Mouse (Mus musculus) forebrain, embryonic 11.5 days (tissue): ENCODE measurements around the gene Prpf6. TPM values are rescaled to one million over a fixed set of nuclear protein-coding genes. Genes with fewer than 3 reads are reported as not detected.

Experiments used
- ATAC-seq: fragments of 200-750 bp; cut with Nextera tagmentation; replicated peaks from 2 replicates; pipeline ENCODE4 v1.8.0; 2017; ENCODE audit warnings: moderate TSS enrichment; ENCODE audit not compliant: low FRiP score
- DNase-seq: peaks from one replicate; pipeline ENCODE4 v3.0.0-alpha.2; 2017; ENCODE audit warnings: low spot score
- H3K27ac ChIP-seq: fragments of 300-500 bp; sonication (generic); 2 replicates; pipeline ENCODE4 v1.5.1; 2014; ENCODE audit warnings: low read depth, low read length
- H3K27me3 ChIP-seq: fragments of 300-500 bp; sonication (generic); 2 replicates; pipeline ENCODE4 v1.6.1; 2014; ENCODE audit warnings: mild to moderate bottlenecking, low read length, mixed read lengths; ENCODE audit not compliant: control insufficient read depth, insufficient read depth
- H3K36me3 ChIP-seq: fragments of 300-500 bp; sonication (generic); 2 replicates; pipeline ENCODE4 v1.6.1; 2014; ENCODE audit warnings: mild to moderate bottlenecking, low read length, moderate library complexity, mixed read lengths; ENCODE audit not compliant: control insufficient read depth, insufficient read depth
- H3K4me1 ChIP-seq: fragments of 300-500 bp; sonication (generic); replicated peaks from 2 replicates; pipeline ENCODE4 v1.6.1; 2014; ENCODE audit warnings: low read length, mixed read lengths; ENCODE audit not compliant: control insufficient read depth, insufficient read depth
- H3K4me2 ChIP-seq: fragments of 300-500 bp; sonication (generic); 2 replicates; pipeline ENCODE4 v1.6.1; 2014; ENCODE audit warnings: low read depth, mild to moderate bottlenecking, low read length, moderate library complexity, mixed read lengths; ENCODE audit not compliant: severe bottlenecking
- H3K4me3 ChIP-seq: fragments of 300-500 bp; sonication (generic); 2 replicates; pipeline ENCODE4 v1.5.1; 2014; ENCODE audit warnings: low read depth, low read length
- H3K9ac ChIP-seq: fragments of 300-500 bp; sonication (generic); 2 replicates; pipeline ENCODE4 v1.6.1; 2014; ENCODE audit warnings: low read length
- H3K9me3 ChIP-seq: fragments of 300-500 bp; sonication (generic); 2 replicates; pipeline ENCODE4 v1.6.1; 2016; ENCODE audit warnings: low read length, mixed read lengths; ENCODE audit not compliant: control insufficient read depth
- WGBS: fragments of 180-500 bp; shearing (Covaris S2); extraction: QIAGEN DNeasy Blood & Tissue Kit; methylation state at CpG from one replicate; pipeline ENCODE4 v1.1.7; 2014; 5-methylcytosine and 5-hydroxymethylcytosine counted together
- polyA plus RNA-seq: library from polyadenylated mRNA; unstranded; fragments of >200 nt; fragmentation: Nextera tagmentation; extraction: Ambion mirVana; gene quantifications from 2 replicates; pipeline ENCODE4 v1.2.1, GENCODE M21; 2014

Prpf6 gene
- polyA plus RNA-seq, 1 experiment from 2014 or later: 76.5 TPM

DNA sequence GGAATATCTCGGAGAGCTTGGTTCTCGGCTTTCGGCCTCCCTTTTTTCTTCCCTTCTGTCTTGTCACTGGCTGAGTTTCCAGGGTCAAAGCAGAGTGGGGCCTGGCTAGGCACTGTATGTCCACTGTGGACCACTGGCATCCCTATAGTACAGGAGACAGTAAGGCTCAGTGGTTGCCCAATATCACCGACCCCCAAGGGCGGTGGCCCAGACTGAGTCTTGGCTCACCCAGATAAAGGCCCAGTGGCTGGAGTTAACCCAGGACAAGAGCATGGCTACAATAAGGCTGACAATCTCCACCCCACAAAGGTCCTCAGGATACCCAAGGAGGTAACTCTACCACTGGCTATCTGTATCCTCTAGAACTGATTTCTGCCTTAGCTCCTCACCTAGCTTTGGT, 1.2 kb upstream of the Prpf6 start:
- no peaks in the 10 kb centered on the region for H3K27me3 ChIP-seq
- H3K9me3 ChIP-seq: no peaks in the 10 kb centered on the region
- peaks cover 10% of the 10 kb centered on the region; the same call in 1 of the 2 replicates for H3K36me3 ChIP-seq
- no peak overlapping the region for H3K4me2 ChIP-seq
- peaks cover 5% of the 10 kb centered on the region; the same call in 1 of the 2 replicates for H3K4me1 ChIP-seq
- H3K9ac ChIP-seq: no peak overlapping the region
- WGBS: 96% methylated on average over 5 of the region's 5 CpGs
- no peak overlapping the region for H3K4me3 ChIP-seq
- ATAC-seq: no peak
- DNase-seq: peak; percentile 18
- H3K27ac ChIP-seq: no peak overlapping the region

DNA sequence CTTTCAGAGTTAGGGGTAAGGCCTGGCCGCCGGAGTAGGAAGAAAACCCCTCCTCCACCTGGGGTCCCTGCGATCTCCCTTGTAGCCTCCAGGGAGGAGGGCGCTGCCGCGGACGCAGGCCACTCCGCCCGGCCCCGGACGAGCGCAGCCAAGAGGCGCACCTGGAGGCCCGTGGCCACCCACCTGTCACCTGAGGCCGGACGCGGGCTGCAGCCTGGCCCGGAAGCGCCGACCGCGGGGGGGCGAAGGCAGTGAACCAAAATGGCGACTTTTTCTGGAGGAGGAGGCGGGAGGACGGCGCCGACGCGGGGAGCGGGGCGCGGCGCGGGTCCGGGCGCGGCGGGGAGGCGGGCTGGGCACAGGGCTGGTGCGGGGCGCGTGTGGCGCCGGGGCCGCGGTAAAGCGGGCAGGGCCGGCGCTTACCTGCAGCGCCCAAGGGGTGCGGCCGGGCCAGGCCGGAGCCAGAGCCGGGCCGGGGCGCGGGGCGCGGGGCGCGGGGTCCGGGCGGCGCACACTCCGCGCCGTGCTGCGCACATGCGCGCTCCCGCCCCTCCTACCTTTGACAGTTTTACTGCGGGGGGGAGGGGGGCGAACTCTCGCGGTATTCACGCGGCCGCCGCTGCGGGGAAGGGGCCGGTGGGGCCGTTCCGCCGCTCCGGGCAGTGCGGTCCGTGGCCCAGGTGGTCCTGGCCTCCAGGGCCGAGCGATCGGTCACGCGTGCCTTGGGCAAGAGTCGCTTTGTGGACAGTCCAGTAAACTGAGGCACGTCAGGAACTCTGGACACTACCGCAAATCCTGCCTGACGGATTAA, 768 bp downstream of the Prpf6 start, which contains the start of gene Zfp512b:
Zfp512b (minus strand) TSS at position 573 of the 811 bp plus-strand sequence.
- Histone ChIP-seq H3K4me3 (peak within 1 kb of the TSS; percentile 94), H3K9me3 (no peaks in the 10 kb centered on the region), H3K36me3 (peaks cover 5% of the 10 kb centered on the region; the same call in 1 of the 2 replicates), H3K27ac (peak within 1 kb of the TSS; percentile 50; the same call in 1 of the 2 replicates), H3K27me3 (no peaks in the 10 kb centered on the region), H3K4me1 (peaks cover 5% of the 10 kb centered on the region; the same call in 1 of the 2 replicates), H3K4me2 (peak within 1 kb of the TSS; percentile 85), H3K9ac (peak within 1 kb of the TSS; percentile 92)
- under 1% methylated on average over 60 of the region's 97 CpGs for WGBS
- peak; percentile 89 for DNase-seq
- peak; percentile 83 for ATAC-seq

DNA sequence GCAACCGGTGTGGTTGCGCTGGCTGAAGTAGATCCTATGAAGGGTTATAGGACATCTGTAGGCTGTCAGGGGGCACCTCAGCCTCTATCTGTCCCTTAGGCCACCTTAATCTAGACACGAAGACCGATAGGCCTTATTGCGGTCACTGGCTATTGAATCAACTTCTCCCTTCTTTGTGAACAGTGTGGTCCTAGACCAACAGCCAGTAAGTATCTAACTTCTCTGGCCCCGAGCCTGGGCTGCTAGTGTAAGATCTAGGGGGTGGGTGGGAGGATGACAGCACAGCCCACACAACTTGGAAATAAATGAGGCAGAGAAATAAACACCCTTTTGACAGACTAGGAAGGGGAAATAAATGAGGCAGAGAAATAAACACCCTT, 1.4 kb downstream of the Prpf6 start:
- DNase-seq: no peak
- Histone ChIP-seq H3K9ac (peak overlapping the region; percentile 92), H3K27ac (no peak overlapping the region), H3K4me2 (peak overlapping the region; percentile 85), H3K27me3 (no peaks in the 10 kb centered on the region), H3K9me3 (no peaks in the 10 kb centered on the region), H3K4me1 (peaks cover 5% of the 10 kb centered on the region; the same call in 1 of the 2 replicates), H3K4me3 (peak overlapping the region; percentile 94), H3K36me3 (peaks cover 5% of the 10 kb centered on the region; the same call in 1 of the 2 replicates)
- 0 out of 2 replicates have a peak, but pooled peaks have one; percentile 0 for ATAC-seq
- 10% methylated on average over 6 of the region's 6 CpGs for WGBS

DNA sequence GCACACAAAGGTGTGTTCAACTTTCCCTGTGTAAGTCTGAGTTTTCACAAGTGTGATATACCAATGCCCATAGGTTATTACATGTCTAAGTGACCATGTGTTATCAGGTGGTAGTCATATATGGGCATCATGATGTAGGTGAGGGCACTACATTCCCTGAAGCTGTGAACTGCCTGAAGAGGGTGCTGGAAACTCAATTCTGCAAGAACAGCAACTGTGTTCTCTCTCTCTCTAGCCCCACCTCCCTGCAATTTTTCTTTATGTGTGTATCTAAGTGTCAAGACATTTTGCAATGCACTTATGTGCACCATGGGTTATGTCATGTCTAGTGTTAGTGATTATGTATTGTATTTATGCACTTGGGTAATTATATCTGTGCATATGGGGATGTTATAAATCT, 2.3 kb downstream of the Prpf6 start:
- DNase-seq (no peak), ATAC-seq (no peak)

DNA sequence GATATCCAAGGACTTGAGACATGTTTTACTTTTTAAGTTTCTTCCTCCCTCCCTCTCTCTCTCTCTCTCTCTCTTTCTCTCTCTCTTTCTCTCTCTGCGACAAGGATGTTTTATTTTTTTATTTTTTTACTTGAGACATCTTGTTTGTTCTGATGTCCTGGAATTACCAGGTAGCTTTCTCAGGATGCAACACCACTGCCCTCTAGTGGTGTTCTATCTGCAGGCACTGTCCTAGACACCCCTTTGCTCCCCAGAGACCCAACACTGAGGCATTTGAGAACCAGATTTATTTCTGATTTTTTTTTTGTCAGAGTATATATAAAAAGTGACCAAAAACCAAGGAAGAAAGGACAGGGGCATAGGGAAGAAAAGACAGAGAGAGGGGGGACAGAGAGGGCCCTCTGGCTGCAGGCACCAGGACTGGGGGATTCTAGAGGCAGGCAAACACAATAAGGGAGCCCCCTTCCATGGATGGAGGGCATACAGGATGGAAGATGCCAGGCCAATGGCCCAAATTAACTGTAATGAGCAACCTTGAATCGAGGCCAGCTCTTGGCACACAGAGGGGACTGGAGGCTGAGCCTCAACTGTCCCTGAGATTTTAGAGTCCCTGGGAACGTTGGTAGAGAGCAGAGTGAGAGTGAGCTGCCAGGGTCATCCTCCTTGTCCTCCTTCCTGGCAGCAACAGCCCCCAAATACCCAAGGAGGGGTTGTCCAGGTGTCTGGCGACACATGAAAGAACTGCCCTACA, 3.5 kb downstream of the Prpf6 start:
- 81% methylated on average over 4 of the region's 4 CpGs for WGBS
- Histone ChIP-seq H3K9ac (no peak overlapping the region), H3K4me2 (no peak overlapping the region), H3K27me3 (no peaks in the 10 kb centered on the region), H3K4me3 (no peak overlapping the region), H3K9me3 (no peaks in the 10 kb centered on the region), H3K36me3 (peaks cover 2% of the 10 kb centered on the region; the same call in 1 of the 2 replicates), H3K27ac (no peak overlapping the region), H3K4me1 (peaks cover 7% of the 10 kb centered on the region; the same call in 1 of the 2 replicates)
- ATAC-seq (no peak), DNase-seq (peak; percentile 50)

More for the DNA sequence above, 2.3 kb downstream of the Prpf6 start:
- H3K27ac ChIP-seq: no peak overlapping the region
- H3K9me3 ChIP-seq: no peaks in the 10 kb centered on the region
- H3K27me3 ChIP-seq: no peaks in the 10 kb centered on the region
- H3K4me3 ChIP-seq: no peak overlapping the region
- peaks cover 5% of the 10 kb centered on the region; the same call in 1 of the 2 replicates for H3K36me3 ChIP-seq
- H3K4me1 ChIP-seq: peaks cover 7% of the 10 kb centered on the region; the same call in 1 of the 2 replicates
- no peak overlapping the region for H3K9ac ChIP-seq
- H3K4me2 ChIP-seq: no peak overlapping the region

DNA sequence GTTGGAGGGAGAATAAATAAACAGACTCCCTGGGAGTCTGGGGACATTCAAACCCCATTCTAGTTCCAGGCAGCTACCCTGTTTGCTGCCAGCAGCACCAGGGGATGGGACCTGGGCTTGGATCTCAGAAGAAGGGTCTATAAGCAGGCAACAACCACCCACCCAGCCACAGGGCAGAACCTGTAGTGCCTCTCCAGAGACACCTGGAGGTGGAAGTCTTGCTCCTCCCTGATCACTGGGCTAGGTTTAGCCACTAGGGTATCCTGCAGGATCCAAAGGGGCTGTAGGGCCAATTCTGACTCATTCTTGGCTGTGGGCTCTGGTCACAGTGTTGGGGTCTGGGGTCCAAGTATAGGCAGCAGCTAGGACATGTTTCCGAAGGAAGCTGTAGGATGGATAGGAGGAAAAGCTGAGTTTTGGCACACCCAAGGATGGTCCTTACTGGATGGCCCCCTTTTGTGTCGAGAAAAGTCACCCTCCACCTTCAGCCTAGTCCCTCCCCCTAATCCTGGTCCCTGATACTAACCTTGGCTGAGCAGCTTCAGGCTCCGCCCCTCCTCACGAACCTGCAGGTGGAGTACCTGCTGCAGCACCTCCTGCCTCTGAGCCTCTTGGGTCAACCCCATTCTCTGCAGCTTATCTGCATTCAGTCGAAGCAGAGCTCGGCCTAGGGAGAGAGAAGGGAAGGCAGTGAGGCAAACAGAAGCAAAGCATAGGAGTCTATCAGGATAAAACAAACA, 4.7 kb downstream of the Prpf6 start:
- H3K4me2 ChIP-seq: no peak overlapping the region
- no peak for DNase-seq
- no peak overlapping the region for H3K27ac ChIP-seq
- no peaks in the 10 kb centered on the region; the same call in 1 of the 2 replicates for H3K36me3 ChIP-seq
- H3K9ac ChIP-seq: no peak overlapping the region
- H3K27me3 ChIP-seq: no peaks in the 10 kb centered on the region
- no peaks in the 10 kb centered on the region for H3K9me3 ChIP-seq
- peaks cover 11% of the 10 kb centered on the region; the same call in 1 of the 2 replicates for H3K4me1 ChIP-seq
- no peak for ATAC-seq
- WGBS: 56% methylated on average over 6 of the region's 6 CpGs
- H3K4me3 ChIP-seq: no peak overlapping the region

DNA sequence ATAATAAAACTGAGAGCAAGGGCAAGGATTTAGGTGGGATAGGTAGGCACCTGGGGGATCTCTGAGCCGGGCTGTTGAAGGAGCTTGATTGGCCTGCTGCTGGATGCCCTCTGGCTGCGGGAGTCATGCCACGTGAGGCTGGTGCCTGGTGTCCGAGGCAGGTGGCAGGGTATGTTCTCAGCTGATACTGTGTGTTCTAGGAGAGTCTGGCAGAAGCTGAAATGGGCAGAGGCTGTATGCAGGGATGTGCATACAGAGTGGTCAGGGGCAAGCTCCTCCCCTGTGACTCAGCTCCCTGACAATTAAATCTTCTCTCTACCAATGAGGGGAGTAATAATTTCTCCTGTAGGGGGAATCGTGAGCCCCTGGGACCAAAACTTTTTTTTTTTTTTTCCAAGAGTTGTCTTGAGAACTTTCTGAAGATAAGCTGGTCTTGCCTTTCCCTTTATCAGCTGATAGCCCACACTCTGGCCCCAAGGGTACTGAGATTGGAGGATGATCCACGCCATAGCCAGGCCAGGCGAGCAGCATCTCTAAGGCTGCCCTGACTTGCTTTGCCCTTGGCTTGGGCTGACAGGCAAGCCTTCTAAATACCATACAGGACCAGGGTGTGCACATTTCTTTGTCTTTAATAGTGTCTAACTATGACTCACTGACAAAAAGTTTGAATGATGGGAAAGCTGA, 5.9 kb downstream of the Prpf6 start:
- no peak for DNase-seq
- Histone ChIP-seq H3K4me3 (no peak overlapping the region), H3K36me3 (no peaks in the 10 kb centered on the region; the same call in 1 of the 2 replicates), H3K9ac (no peak overlapping the region), H3K4me1 (peaks cover 13% of the 10 kb centered on the region; the same call in 1 of the 2 replicates), H3K9me3 (no peaks in the 10 kb centered on the region), H3K27ac (no peak overlapping the region), H3K4me2 (no peak overlapping the region), H3K27me3 (no peaks in the 10 kb centered on the region)
- 69% methylated on average over 7 of the region's 7 CpGs for WGBS
- no peak for ATAC-seq
